Mouse (Mus musculus) ES-Bruce4 (cell line): ENCODE results near the gene Nisch. TPM values are rescaled to one million over a fixed set of nuclear protein-coding genes. Genes with fewer than 3 reads are reported as not detected.

ENCODE experiments used
- H3K27ac ChIP-seq: 2 replicates; pipeline ENCODE4 v1.5.1; 2012; ENCODE audit warnings: low read length, inconsistent platforms; ENCODE audit not compliant: insufficient read depth
- H3K27me3 ChIP-seq: 2 replicates; pipeline ENCODE4 v1.6.1; 2012; ENCODE audit warnings: mild to moderate bottlenecking, low read length, inconsistent platforms; ENCODE audit not compliant: control insufficient read depth, poor library complexity, insufficient read depth, severe bottlenecking
- H3K36me3 ChIP-seq: 2 replicates; pipeline ENCODE4 v1.6.1; 2012; ENCODE audit warnings: inconsistent platforms, mild to moderate bottlenecking, low read length, moderate library complexity; ENCODE audit not compliant: control insufficient read depth, poor library complexity, insufficient read depth, severe bottlenecking
- H3K4me1 ChIP-seq: one replicate; pipeline ENCODE4 v1.8.1; 2011; ENCODE audit warnings: low read length; ENCODE audit not compliant: control insufficient read depth, insufficient read depth
- H3K4me3 ChIP-seq: 2 replicates; pipeline ENCODE4 v1.5.1; 2011; ENCODE audit warnings: low read depth, mild to moderate bottlenecking, low read length
- H3K9ac ChIP-seq: 2 replicates; pipeline ENCODE4 v1.6.1; 2012; ENCODE audit warnings: low read depth, mild to moderate bottlenecking, inconsistent platforms; ENCODE audit not compliant: poor library complexity, severe bottlenecking
- H3K9me3 ChIP-seq: replicated peaks from 2 replicates; pipeline ENCODE4 v1.6.1; 2012; ENCODE audit warnings: mild to moderate bottlenecking, low read length, inconsistent platforms; ENCODE audit not compliant: control insufficient read depth, poor library complexity, insufficient read depth, severe bottlenecking
- CTCF ChIP-seq: IDR thresholded peaks from one replicate; pipeline ENCODE4 v1.8.1; 2011; ENCODE audit warnings: low read depth, low read length
- EP300 ChIP-seq: IDR thresholded peaks from 2 replicates; pipeline ENCODE4 v1.6.1; 2011; ENCODE audit warnings: low read depth, low read length; ENCODE audit not compliant: insufficient read depth
- POLR2A ChIP-seq: IDR thresholded peaks from one replicate; pipeline ENCODE4 v1.8.1; 2011; ENCODE audit warnings: low read length; ENCODE audit not compliant: insufficient read depth
- polyA plus RNA-seq: library from polyadenylated mRNA; stranded (reverse); fragments of >200 nt; gene quantifications from 2 replicates; pipeline ENCODE4 v1.2.4, GENCODE M21; 2011; ENCODE audit warnings: low read depth; ENCODE audit not compliant: missing spikeins, insufficient read depth, insufficient read length

Gene Nisch
- polyA plus RNA-seq, 1 experiment: 335 TPM

- TF ChIP-seq CTCF: no peak
- no peak for TF ChIP-seq POLR2A
- TF ChIP-seq EP300: no peak
Measured at GRCm38 (mm10) chr14:31212499-31212898, 4.2 kb downstream of the Nisch start.

GRCm38 (mm10) chr14:31211854-31212253 is 4.9 kb downstream of the Nisch start:
- H3K4me1 ChIP-seq: no peaks in the 10 kb centered on the region
- H3K27ac ChIP-seq: no peak overlapping the region
- H3K9me3 ChIP-seq: no peaks in the 10 kb centered on the region
- no peaks in the 10 kb centered on the region for H3K36me3 ChIP-seq
- H3K4me3 ChIP-seq: no peak overlapping the region
- H3K27me3 ChIP-seq: no peaks in the 10 kb centered on the region
- H3K9ac ChIP-seq: no peak overlapping the region
- TF ChIP-seq CTCF: no peak
- TF ChIP-seq EP300: no peak
- no peak for TF ChIP-seq POLR2A

More at GRCm38 (mm10) chr14:31212499-31212898, 4.2 kb downstream of the Nisch start:
- no peak overlapping the region for H3K27ac ChIP-seq
- H3K4me1 ChIP-seq: no peaks in the 10 kb centered on the region
- H3K27me3 ChIP-seq: no peaks in the 10 kb centered on the region
- no peaks in the 10 kb centered on the region for H3K9me3 ChIP-seq
- H3K9ac ChIP-seq: no peak overlapping the region
- no peaks in the 10 kb centered on the region for H3K36me3 ChIP-seq
- no peak overlapping the region for H3K4me3 ChIP-seq

GRCm38 (mm10) chr14:31209133-31209557 is 7.6 kb downstream of the Nisch start:
- H3K27ac ChIP-seq: no peak overlapping the region
- no peaks in the 10 kb centered on the region for H3K27me3 ChIP-seq
- H3K4me3 ChIP-seq: no peak overlapping the region
- TF ChIP-seq CTCF (no peak), EP300 (no peak), POLR2A (no peak)
- no peak overlapping the region for H3K9ac ChIP-seq
- H3K4me1 ChIP-seq: peaks cover 3% of the 10 kb centered on the region
- no peaks in the 10 kb centered on the region for H3K36me3 ChIP-seq
- H3K9me3 ChIP-seq: no peaks in the 10 kb centered on the region

DNA sequence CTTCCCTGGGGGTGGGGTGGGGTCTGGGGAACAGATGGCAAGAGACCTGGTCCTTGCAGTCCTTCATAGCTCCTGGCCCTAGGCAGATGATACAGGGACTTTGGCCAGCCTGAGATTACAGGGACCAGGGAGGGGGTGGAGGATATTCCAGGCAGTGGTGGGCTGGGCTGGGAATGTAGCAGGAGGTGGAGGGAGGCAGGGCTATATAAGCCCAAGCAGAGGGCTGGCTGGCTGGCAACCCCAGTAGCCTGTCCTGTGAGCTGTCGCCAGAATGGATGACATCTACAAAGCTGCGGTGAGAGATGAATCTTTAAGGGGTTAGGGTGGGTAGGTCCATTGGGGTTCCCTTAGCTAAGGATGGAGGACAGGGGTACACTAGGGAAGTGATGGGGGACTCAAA is 8.7 kb downstream of the Nisch start, which contains the start of gene Tnnc1:
Gene Tnnc1 (plus strand): TSS at position 229 of the 400 bp plus-strand sequence.
- Histone ChIP-seq H3K4me3 (0 out of 2 replicates have a peak within 1 kb of the TSS, but pooled peaks have one; percentile 61), H3K4me1 (peaks cover 3% of the 10 kb centered on the region), H3K27me3 (no peaks in the 10 kb centered on the region), H3K36me3 (peaks cover 8% of the 10 kb centered on the region), H3K9me3 (no peaks in the 10 kb centered on the region), H3K27ac (no peak within 1 kb of the TSS), H3K9ac (no peak within 1 kb of the TSS)
- TF ChIP-seq EP300: no peak
- TF ChIP-seq CTCF: no peak
- TF ChIP-seq POLR2A: no peak

DNA sequence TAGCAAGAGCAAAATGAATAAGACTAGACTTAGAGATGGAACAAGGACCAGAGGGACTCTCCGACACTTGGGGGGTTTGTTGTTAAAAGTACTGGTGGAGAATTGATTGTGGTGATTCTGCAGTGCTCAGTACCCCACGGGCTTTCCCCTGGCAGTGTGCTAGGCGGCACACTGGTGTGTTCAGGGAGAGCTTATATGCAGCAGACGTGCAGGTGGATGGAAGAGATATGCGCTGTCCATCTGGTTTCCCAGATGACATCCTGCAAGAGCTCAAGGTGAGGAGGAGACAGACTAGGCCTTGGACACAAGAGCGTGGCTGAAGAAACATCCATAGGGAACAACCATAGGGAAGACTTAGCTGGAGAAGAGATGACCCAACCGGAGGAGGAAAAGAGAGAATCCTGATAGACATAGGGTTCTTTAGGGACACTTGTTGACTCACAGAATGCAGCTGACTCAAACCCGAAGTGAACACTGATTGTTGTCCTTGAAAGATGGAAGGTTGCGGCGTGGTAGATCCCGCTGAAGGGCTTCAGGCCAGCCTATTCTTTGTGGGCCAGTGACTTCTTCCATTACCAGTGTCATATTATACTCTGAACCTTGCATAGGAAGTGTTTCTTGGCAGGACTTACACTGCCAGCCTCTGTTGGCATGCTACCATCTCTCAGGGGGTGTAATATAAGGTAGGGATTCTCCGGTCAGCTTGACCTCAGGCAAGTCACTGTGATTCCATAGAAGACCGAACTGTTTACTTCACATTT is 9.5 kb downstream of the Nisch start:
- H3K9me3 ChIP-seq: no peaks in the 10 kb centered on the region
- H3K27ac ChIP-seq: no peak overlapping the region
- H3K4me3 ChIP-seq: peak overlapping the region; percentile 61
- H3K27me3 ChIP-seq: no peaks in the 10 kb centered on the region
- H3K4me1 ChIP-seq: peaks cover 3% of the 10 kb centered on the region
- H3K9ac ChIP-seq: no peak overlapping the region; the same call in 1 of the 2 replicates
- no peak for TF ChIP-seq EP300
- no peak for TF ChIP-seq POLR2A
- no peak for TF ChIP-seq CTCF
- peaks cover 15% of the 10 kb centered on the region for H3K36me3 ChIP-seq

- Histone ChIP-seq H3K9ac (peak overlapping the region; percentile 96), H3K9me3 (no peaks in the 10 kb centered on the region), H3K27me3 (no peaks in the 10 kb centered on the region), H3K4me1 (peaks cover 3% of the 10 kb centered on the region), H3K36me3 (peaks cover 23% of the 10 kb centered on the region), H3K4me3 (peak overlapping the region; percentile 98), H3K27ac (no peak overlapping the region)
- TF ChIP-seq EP300: no peak
- TF ChIP-seq CTCF: no peak
- peak; percentile 9 for TF ChIP-seq POLR2A
Measured at GRCm38 (mm10) chr14:31206472-31206981, 10.2 kb downstream of the Nisch start.
